Mouse (Mus musculus) heart, postnatal 0 days (tissue): ENCODE data around the gene Cct7.

ENCODE experiments used
- CTCF ChIP-seq: IDR thresholded peaks from 2 replicates; pipeline ENCODE4 v1.5.1; 2016; ENCODE audit warnings: antibody characterized with exemption, control low read depth, low read depth
- EP300 ChIP-seq: IDR thresholded peaks from 2 replicates; pipeline ENCODE4 v1.6.1; 2016; ENCODE audit warnings: antibody characterized with exemption, low read depth

- TF ChIP-seq CTCF (no peak), EP300 (no peak)
These were observed 32.2 kb upstream of the Cct7 start for GRCm38 (mm10) chr6:85419150-85419549.
